Mouse (Mus musculus) hindbrain, embryonic 10.5 days (tissue): ENCODE results near the gene Clic1. TPM values are rescaled to one million over a fixed set of nuclear protein-coding genes. Genes with fewer than 3 reads are reported as not detected.
A peak's percentile ranks its signal among the peaks of the same experiment; 100 is the strongest.

Source experiments
- DNase-seq: peaks from one replicate; pipeline ENCODE4 v3.0.0-alpha.2; 2017; ENCODE audit warnings: low spot score
- H3K27ac ChIP-seq: fragments of 300-500 bp; sonication (generic); 2 replicates; pipeline ENCODE4 v1.5.1; 2016; ENCODE audit warnings: mild to moderate bottlenecking, moderate library complexity
- H3K27me3 ChIP-seq: fragments of 300-500 bp; sonication (generic); 2 replicates; pipeline ENCODE4 v1.6.1; 2016; ENCODE audit warnings: mild to moderate bottlenecking; ENCODE audit not compliant: poor library complexity, insufficient read depth, severe bottlenecking
- H3K36me3 ChIP-seq: fragments of 300-500 bp; sonication (generic); 2 replicates; pipeline ENCODE4 v1.6.1; 2016; ENCODE audit warnings: mild to moderate bottlenecking, moderate library complexity
- H3K4me1 ChIP-seq: fragments of 300-500 bp; sonication (generic); replicated peaks from 2 replicates; pipeline ENCODE4 v1.6.1; 2016; ENCODE audit warnings: mild to moderate bottlenecking
- H3K4me3 ChIP-seq: fragments of 300-500 bp; sonication (generic); 2 replicates; pipeline ENCODE4 v1.5.1; 2016; ENCODE audit warnings: mild to moderate bottlenecking, moderate library complexity
- H3K9me3 ChIP-seq: fragments of 300-500 bp; sonication (generic); 2 replicates; pipeline ENCODE4 v1.6.1; 2016; ENCODE audit warnings: mild to moderate bottlenecking, moderate library complexity
- WGBS: fragments of 180-500 bp; shearing (Covaris S2); methylation state at CpG from one replicate; pipeline ENCODE4 v1.1.7; 2016; 5-methylcytosine and 5-hydroxymethylcytosine counted together
- polyA plus RNA-seq: library from polyadenylated mRNA; unstranded; fragments of >200 nt; fragmentation: Nextera tagmentation; extraction: Ambion mirVana; gene quantifications from 2 replicates; pipeline ENCODE4 v1.2.1, GENCODE M21; 2016

Gene Clic1
- polyA plus RNA-seq, 1 experiment from 2014 or later: 239 TPM

DNA sequence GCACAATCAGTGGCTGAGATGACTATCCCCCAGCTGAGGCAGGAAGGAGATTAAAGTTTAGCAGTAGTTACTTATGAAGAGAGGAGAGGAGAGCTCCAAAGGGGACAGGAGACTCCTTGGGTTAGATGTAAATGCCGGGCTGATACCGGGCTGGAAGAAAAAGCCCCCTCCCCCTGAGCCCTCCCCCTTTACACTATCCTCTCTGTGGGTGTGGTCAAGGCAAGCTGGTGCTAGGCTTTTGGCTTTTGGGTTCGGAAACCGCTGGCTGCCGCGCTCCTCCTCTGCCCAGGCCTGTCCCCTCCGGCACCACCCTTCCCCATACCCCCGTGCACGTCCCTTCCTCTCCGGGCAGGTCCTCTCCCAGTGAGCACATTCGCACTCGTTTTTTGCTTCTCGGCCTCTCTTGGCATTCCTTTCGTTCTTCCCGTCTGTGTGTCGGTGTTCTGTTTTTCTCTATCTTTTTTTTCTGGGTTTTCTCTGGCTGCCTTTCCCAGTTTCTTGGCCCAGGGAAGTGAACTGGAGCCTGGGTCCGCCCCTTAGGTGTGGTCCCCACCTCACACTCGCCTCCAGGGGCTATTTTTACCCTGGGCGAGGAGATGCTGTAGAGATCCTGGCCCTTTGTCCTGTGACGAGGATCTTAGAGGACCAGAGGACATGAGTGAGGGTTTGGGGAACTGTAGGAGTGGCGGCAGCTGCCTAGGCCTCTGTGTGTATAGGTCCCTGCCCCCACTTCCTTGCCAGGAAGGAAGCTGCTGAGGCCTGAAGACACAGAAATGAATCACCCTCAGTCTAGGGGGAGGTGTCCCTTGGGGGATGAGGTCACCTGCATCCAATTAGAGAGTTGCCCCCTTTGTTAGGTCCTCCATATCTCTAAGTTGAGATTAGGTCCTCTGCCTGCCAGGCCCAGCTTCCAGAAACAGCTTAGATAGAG, 1.7 kb downstream of the Clic1 start:
- peaks cover 62% of the 10 kb centered on the region for H3K4me1 ChIP-seq
- 2% methylated on average over 21 of the region's 21 CpGs for WGBS
- H3K27ac ChIP-seq: peak overlapping the region; percentile 97
- peak overlapping the region; percentile 76 for H3K4me3 ChIP-seq
- DNase-seq: peak; percentile 76
- H3K27me3 ChIP-seq: no peaks in the 10 kb centered on the region
- peaks cover 44% of the 10 kb centered on the region for H3K36me3 ChIP-seq
- H3K9me3 ChIP-seq: 0 out of 2 replicates have a peak, but pooled peaks cover 5% of the 10 kb centered on the region

DNA sequence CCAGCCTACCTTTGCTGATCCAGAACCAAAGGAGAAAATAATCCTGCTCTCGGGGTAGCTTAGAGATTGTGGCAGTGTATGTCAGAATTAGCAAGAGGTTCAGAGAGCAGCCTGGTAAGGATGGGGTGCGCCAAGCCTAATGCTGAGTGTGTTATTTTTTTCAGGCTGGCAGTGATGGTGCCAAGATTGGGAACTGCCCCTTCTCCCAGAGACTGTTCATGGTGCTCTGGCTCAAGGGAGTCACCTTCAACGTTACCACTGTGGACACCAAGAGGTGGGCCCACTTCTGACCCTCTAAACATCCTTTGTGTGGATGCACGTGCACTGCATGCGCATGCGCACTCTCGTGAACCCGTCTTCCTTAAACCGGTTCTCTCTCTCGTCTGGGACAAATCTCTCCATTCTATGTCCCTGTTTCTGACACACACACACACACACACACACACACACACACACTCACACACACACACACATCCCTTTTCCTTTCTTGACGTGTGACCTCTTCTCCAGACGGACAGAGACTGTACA, 2.6 kb downstream of the Clic1 start:
- Histone ChIP-seq H3K9me3 (0 out of 2 replicates have a peak, but pooled peaks cover 5% of the 10 kb centered on the region), H3K27ac (peak overlapping the region; percentile 97), H3K36me3 (peaks cover 52% of the 10 kb centered on the region), H3K4me3 (peak overlapping the region; percentile 76), H3K27me3 (no peaks in the 10 kb centered on the region), H3K4me1 (peaks cover 53% of the 10 kb centered on the region)
- no peak for DNase-seq
- WGBS: 81% methylated on average over 12 of the region's 12 CpGs

GRCm38 (mm10) chr17:35055691-35056495, 6.1 kb downstream of the Clic1 start:
- Histone ChIP-seq H3K9me3 (0 out of 2 replicates have a peak, but pooled peaks cover 5% of the 10 kb centered on the region), H3K4me1 (peaks cover 44% of the 10 kb centered on the region), H3K36me3 (peaks cover 73% of the 10 kb centered on the region), H3K27ac (no peak overlapping the region), H3K4me3 (no peak overlapping the region), H3K27me3 (no peaks in the 10 kb centered on the region)
- no peak for DNase-seq
- WGBS: 92% methylated on average over 7 of the region's 7 CpGs

- no peak overlapping the region for H3K27ac ChIP-seq
- H3K9me3 ChIP-seq: 0 out of 2 replicates have a peak, but pooled peaks cover 5% of the 10 kb centered on the region
- DNase-seq: no peak
- 0 out of 2 replicates have a peak, but pooled peaks cover 6% of the 10 kb centered on the region for H3K27me3 ChIP-seq
- 73% methylated on average over 3 of the region's 3 CpGs for WGBS
- H3K36me3 ChIP-seq: peaks cover 83% of the 10 kb centered on the region
- no peak overlapping the region for H3K4me3 ChIP-seq
- peaks cover 44% of the 10 kb centered on the region for H3K4me1 ChIP-seq
Observed at GRCm38 (mm10) chr17:35057090-35057489, 7.3 kb downstream of the Clic1 start.

DNA sequence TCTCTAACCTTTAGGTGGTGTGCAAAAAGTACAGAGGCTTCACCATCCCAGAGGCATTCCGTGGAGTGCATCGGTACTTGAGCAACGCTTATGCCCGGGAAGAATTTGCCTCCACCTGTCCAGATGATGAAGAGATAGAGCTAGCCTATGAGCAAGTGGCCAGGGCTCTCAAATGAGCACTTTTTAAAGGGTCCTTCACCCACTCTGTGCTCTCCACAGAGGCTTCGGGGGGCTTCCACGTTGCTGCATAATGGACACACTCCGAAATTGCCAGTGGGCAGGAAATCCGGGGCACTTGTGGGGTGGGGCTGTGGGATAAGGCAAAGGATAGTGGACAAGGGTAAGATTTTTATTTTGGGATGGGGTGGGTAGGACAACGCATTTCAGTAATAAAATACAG, 8.6 kb downstream of the Clic1 start:
- WGBS: 74% methylated on average over 9 of the region's 9 CpGs

DNA sequence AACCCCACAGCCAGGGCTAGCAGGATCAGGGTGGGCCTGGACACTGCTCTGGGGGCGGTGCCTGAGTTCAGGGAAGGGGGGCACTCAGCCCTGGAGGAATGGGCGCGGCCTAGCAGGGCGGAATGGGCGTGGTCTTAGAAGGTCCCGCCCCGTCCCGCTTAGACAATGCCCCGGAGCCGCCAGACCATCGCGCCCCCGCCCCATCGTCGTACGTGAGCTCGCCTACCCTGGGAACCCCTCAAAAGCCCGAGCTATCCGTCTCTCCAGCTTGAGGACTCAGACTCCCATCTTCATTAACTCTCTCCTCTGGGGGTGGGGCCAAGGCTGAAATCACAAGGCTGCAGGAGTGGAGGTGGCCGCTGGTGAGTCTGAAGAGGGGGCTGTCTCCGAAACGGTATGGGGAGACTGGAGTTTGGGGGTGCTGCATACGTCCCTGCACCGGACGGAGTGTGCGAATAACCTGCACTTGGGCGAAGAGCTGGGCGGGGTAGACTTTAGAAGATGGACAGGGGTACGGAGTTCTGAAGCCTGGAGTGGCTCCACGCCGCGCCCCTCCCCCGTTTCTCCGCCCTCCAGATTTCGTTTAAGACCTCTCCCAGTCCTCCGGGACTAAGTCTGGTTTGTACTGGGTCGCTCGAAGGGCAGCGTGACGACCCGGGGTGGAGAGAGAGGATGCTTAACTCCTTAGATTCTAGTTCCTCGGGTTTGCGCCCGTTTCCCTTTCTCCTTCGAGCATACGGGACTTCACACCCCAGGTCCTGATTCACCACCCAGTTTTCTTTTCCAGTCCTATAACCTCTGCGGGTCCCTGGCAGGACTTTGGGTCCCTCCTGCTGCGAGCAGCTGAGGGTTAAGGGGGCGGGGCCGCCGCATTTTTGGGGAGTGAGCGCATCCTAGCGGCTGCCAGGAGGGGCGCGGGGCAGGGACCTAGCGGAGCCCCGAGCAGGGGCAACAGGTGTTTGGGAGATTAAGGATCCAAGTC, 9.4 kb downstream of the Clic1 start, which contains the start of gene Ddah2:
Ddah2 (plus strand) TSS at position 125 of the 982 bp plus-strand sequence.
- Histone ChIP-seq H3K9me3 (0 out of 2 replicates have a peak, but pooled peaks cover 2% of the 10 kb centered on the region), H3K36me3 (peaks cover 76% of the 10 kb centered on the region), H3K27me3 (peaks cover 21% of the 10 kb centered on the region), H3K4me1 (peaks cover 42% of the 10 kb centered on the region), H3K27ac (peak within 1 kb of the TSS; percentile 99), H3K4me3 (peak within 1 kb of the TSS; percentile 93)
- WGBS: under 1% methylated on average over 57 of the region's 57 CpGs
- DNase-seq: peak; percentile 95

More for the DNA sequence above, 8.6 kb downstream of the Clic1 start:
- peaks cover 12% of the 10 kb centered on the region for H3K27me3 ChIP-seq
- H3K4me1 ChIP-seq: peaks cover 38% of the 10 kb centered on the region
- peak overlapping the region; percentile 93 for H3K4me3 ChIP-seq
- H3K9me3 ChIP-seq: 0 out of 2 replicates have a peak, but pooled peaks cover 5% of the 10 kb centered on the region
- peaks cover 83% of the 10 kb centered on the region for H3K36me3 ChIP-seq
- peak overlapping the region; percentile 99 for H3K27ac ChIP-seq
- no peak for DNase-seq

GRCm38 (mm10) chr17:35060071-35060470, 10.3 kb downstream of the Clic1 start:
- peak overlapping the region; percentile 93 for H3K4me3 ChIP-seq
- 27% methylated on average over 14 of the region's 14 CpGs for WGBS
- no peaks in the 10 kb centered on the region for H3K9me3 ChIP-seq
- H3K27ac ChIP-seq: peak overlapping the region; percentile 99
- H3K36me3 ChIP-seq: peaks cover 68% of the 10 kb centered on the region
- peaks cover 51% of the 10 kb centered on the region for H3K4me1 ChIP-seq
- DNase-seq: no peak
- H3K27me3 ChIP-seq: peaks cover 29% of the 10 kb centered on the region

GRCm38 (mm10) chr17:35060737-35061297, 11.1 kb downstream of the Clic1 start:
- peak overlapping the region; percentile 93 for H3K4me3 ChIP-seq
- DNase-seq: no peak
- H3K27ac ChIP-seq: peak overlapping the region; percentile 62; the same call in 1 of the 2 replicates
- H3K36me3 ChIP-seq: peaks cover 60% of the 10 kb centered on the region
- 58% methylated on average over 22 of the region's 22 CpGs for WGBS
- peaks cover 59% of the 10 kb centered on the region for H3K4me1 ChIP-seq
- no peaks in the 10 kb centered on the region for H3K9me3 ChIP-seq
- peaks cover 37% of the 10 kb centered on the region for H3K27me3 ChIP-seq

DNA sequence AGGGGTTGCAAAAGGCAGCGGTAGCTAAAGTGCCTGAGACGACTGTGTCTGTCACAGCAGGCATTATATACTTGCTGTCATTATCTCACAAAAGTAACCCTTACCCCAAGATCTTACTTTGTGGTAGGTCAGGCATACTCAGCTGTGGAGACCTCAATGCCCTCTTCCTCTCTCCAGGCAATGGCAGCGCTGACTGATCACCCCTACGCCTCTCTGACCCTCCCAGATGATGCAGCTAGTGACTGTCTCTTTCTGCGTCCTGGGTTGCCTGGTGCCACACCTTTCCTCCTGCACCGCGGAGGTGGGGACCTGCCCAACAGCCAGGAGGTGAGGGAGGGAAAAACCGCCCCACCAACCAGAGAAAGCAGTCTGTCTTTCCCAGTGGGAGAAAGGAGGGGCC, 11.5 kb downstream of the Clic1 start:
- H3K27ac ChIP-seq: no peak overlapping the region
- H3K4me1 ChIP-seq: peaks cover 61% of the 10 kb centered on the region
- DNase-seq: no peak
- 87% methylated on average over 8 of the region's 8 CpGs for WGBS
- H3K9me3 ChIP-seq: no peaks in the 10 kb centered on the region
- H3K4me3 ChIP-seq: peak overlapping the region; percentile 93; the same call in 1 of the 2 replicates
- peaks cover 42% of the 10 kb centered on the region for H3K27me3 ChIP-seq
- H3K36me3 ChIP-seq: peaks cover 56% of the 10 kb centered on the region

DNA sequence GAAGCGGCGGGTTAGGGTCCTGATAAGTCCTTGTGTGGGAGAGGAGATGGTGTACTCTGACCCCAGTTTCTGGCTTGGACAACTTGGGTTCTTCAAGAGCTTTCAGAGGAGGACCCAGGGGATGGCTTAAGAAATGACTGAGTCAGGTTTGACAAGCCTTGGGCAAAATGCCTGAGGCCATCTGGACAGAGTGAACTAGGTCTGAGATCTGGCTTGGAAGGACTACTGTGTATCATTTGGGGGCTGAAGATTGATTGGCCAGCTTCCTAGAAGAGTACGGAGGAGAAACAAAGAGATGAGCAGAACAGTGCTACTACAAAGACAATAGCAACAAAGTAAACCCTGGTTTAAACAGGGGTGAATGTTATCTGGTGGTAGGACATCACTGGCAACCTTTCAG, 13.7 kb downstream of the Clic1 start:
- Histone ChIP-seq H3K36me3 (peaks cover 35% of the 10 kb centered on the region), H3K9me3 (no peaks in the 10 kb centered on the region), H3K4me1 (peaks cover 54% of the 10 kb centered on the region), H3K4me3 (no peak overlapping the region), H3K27ac (no peak overlapping the region), H3K27me3 (peaks cover 62% of the 10 kb centered on the region)
- DNase-seq: no peak
- 93% methylated on average over 3 of the region's 3 CpGs for WGBS

- H3K36me3 ChIP-seq: peaks cover 35% of the 10 kb centered on the region
- H3K4me3 ChIP-seq: peak overlapping the region; percentile 54
- H3K9me3 ChIP-seq: no peaks in the 10 kb centered on the region
- H3K27me3 ChIP-seq: peaks cover 68% of the 10 kb centered on the region
- WGBS: 36% methylated on average over 10 of the region's 10 CpGs
- H3K4me1 ChIP-seq: peaks cover 49% of the 10 kb centered on the region
- no peak overlapping the region; the same call in 1 of the 2 replicates for H3K27ac ChIP-seq
- no peak for DNase-seq
Observed at GRCm38 (mm10) chr17:35064378-35064877, 14.7 kb downstream of the Clic1 start.
